Mouse (Mus musculus) heart, postnatal 10 days (tissue): ENCODE data around the gene Ttll11. TPM values are rescaled to one million over a fixed set of nuclear protein-coding genes. Genes with fewer than 3 reads are reported as not detected.
A peak's percentile ranks its signal among the peaks of the same experiment; 100 is the strongest.

Experiments
- DNase-seq, 2 experiments: peaks; one replicate each; pipeline ENCODE4 v3.0.0; 2021
- intact Hi-C: fragments of 180-260 bp; cut with DNase I; formaldehyde crosslinking; loops from one replicate; pipeline ENCODE4 v1.15.1; 2025
- total RNA-seq, 2 experiments: library from RNA; stranded (reverse); gene quantifications; 2 replicates each; pipeline ENCODE4 v1.2.3; 2021

Ttll11 gene
- total RNA-seq, 2 experiments from 2014 or later = 1.8 to 2.5 TPM

GRCm38 (mm10) chr2:35785877-35786276 lies 193.8 kb downstream of the Ttll11 start:
- intact Hi-C loops = no loop called here
- no peak for DNase-seq

GRCm38 (mm10) chr2:35783368-35783767 lies 196.3 kb downstream of the Ttll11 start:
- intact Hi-C loops = no loop called here
- no peak for DNase-seq

- no peak for DNase-seq
- intact Hi-C loops = no loop called here
Measured at GRCm38 (mm10) chr2:35779266-35779665, 200.4 kb downstream of the Ttll11 start.

- DNase-seq = no peak
- intact Hi-C loops = no loop called here
Measured at GRCm38 (mm10) chr2:35776935-35777334, 202.8 kb downstream of the Ttll11 start.

- intact Hi-C loops = no loop called here
- peak; percentile 56 to 60 for DNase-seq
Measured at GRCm38 (mm10) chr2:35775651-35776055, 204.1 kb downstream of the Ttll11 start.

- no peak for DNase-seq
- intact Hi-C loops = no loop called here
Measured at GRCm38 (mm10) chr2:35770541-35770940, 209.2 kb downstream of the Ttll11 start.

- intact Hi-C loops = no loop called here
- no peak for DNase-seq
Measured at GRCm38 (mm10) chr2:35769398-35769797, 210.3 kb downstream of the Ttll11 start.

- intact Hi-C loops = no loop called here
- no peak for DNase-seq
Measured at GRCm38 (mm10) chr2:35768538-35769238, 211.0 kb downstream of the Ttll11 start.

- intact Hi-C loops = no loop called here
- DNase-seq = no peak
Measured at GRCm38 (mm10) chr2:35767834-35768537, 211.7 kb downstream of the Ttll11 start.

- intact Hi-C loops = no loop called here
Measured at GRCm38 (mm10) chr2:35764328-35764727, 215.4 kb downstream of the Ttll11 start.

GRCm38 (mm10) chr2:35763818-35764217 lies 215.9 kb downstream of the Ttll11 start:
- no peak for DNase-seq
- intact Hi-C loops = no loop called here

More at GRCm38 (mm10) chr2:35764328-35764727, 215.4 kb downstream of the Ttll11 start:
- no peak for DNase-seq

- intact Hi-C loops = no loop called here
- DNase-seq = no peak
Measured at GRCm38 (mm10) chr2:35761458-35761857, 218.3 kb downstream of the Ttll11 start.

- DNase-seq = no peak
- intact Hi-C loops = no loop called here
Measured at GRCm38 (mm10) chr2:35760867-35761266, 218.8 kb downstream of the Ttll11 start.

- intact Hi-C loops = no loop called here
- DNase-seq = no peak
Measured at GRCm38 (mm10) chr2:35760352-35760751, 219.4 kb downstream of the Ttll11 start.

GRCm38 (mm10) chr2:35756467-35756866 lies 223.2 kb downstream of the Ttll11 start:
- DNase-seq = peak in 1 of 2 experiments; percentile 17
- intact Hi-C loops = no loop called here

GRCm38 (mm10) chr2:35751781-35752505 lies 227.8 kb downstream of the Ttll11 start:
- DNase-seq = no peak
- intact Hi-C loops = no loop called here

- intact Hi-C loops = no loop called here
- DNase-seq = no peak
Measured at GRCm38 (mm10) chr2:35750533-35751141, 229.1 kb downstream of the Ttll11 start.

GRCm38 (mm10) chr2:35747371-35748035 lies 232.2 kb downstream of the Ttll11 start:
- DNase-seq = no peak
- intact Hi-C loops = no loop called here

GRCm38 (mm10) chr2:35746638-35747037 lies 233.1 kb downstream of the Ttll11 start:
- intact Hi-C loops = no loop called here
- no peak for DNase-seq

- intact Hi-C loops = no loop called here
- no peak for DNase-seq
Measured at GRCm38 (mm10) chr2:35745876-35746275, 233.8 kb downstream of the Ttll11 start.
